Mouse (Mus musculus): Measurements from ENCODE around the gene Cbx6. TPM values are rescaled to one million over a fixed set of nuclear protein-coding genes. Genes with fewer than 3 reads are reported as not detected.
A peak's percentile ranks its signal among the peaks of the same experiment; 100 is the strongest.

Cbx6 gene
- polyA plus RNA-seq, 1 experiment from 2014 or later, result 68.0 TPM

GRCm38 (mm10) chr15:79774117-79775027 is 60.1 kb downstream of the Cbx6 start:
- H3K36me3 ChIP-seq, result no peaks in the 10 kb centered on the region
- H3K9me3 ChIP-seq, result no peaks in the 10 kb centered on the region
- peak; percentile 98 for ATAC-seq (ENCODE audit: insufficient read depth, low FRiP score, low read depth)
- H3K4me3 ChIP-seq (replicated peaks), result peak overlapping the region; percentile 66
- H3K27ac ChIP-seq, result peak overlapping the region; percentile 52
- H3K9ac ChIP-seq, result peak overlapping the region; percentile 54
- WGBS, result under 1% methylated on average over 50 of the region's 50 CpGs
- H3K4me2 ChIP-seq, result peak overlapping the region; percentile 74
- peaks cover 17% of the 10 kb centered on the region for H3K4me1 ChIP-seq
- no peaks in the 10 kb centered on the region for H3K27me3 ChIP-seq (replicated peaks)

Other genes starting within 250 kb of the Cbx6 start
- gene Dmc1, start 229.6 kb downstream of the Cbx6 start, polyA plus RNA-seq (2015; fragmentation: Nextera tagmentation; extraction: Ambion mirVana), result 2.8 TPM in 2 replicates
- 1.3 and 1.4 TPM in 2 replicates for gene Fam227a, start 175.7 kb downstream of the Cbx6 start, polyA plus RNA-seq (2015; fragmentation: Nextera tagmentation; extraction: Ambion mirVana)
- gene Cby1, start 175.5 kb downstream of the Cbx6 start, polyA plus RNA-seq (2015; fragmentation: Nextera tagmentation; extraction: Ambion mirVana), result 41.4 and 42.2 TPM in 2 replicates
- gene Tomm22, start 163.8 kb downstream of the Cbx6 start, polyA plus RNA-seq (2015; fragmentation: Nextera tagmentation; extraction: Ambion mirVana), result 227 and 254 TPM in 2 replicates
- gene Josd1, start 146.8 kb downstream of the Cbx6 start, polyA plus RNA-seq (2015; fragmentation: Nextera tagmentation; extraction: Ambion mirVana), result 21.2 and 22.0 TPM in 2 replicates
- gene Gtpbp1, start 143.8 kb downstream of the Cbx6 start, polyA plus RNA-seq (2015; fragmentation: Nextera tagmentation; extraction: Ambion mirVana), result 28.2 and 29.3 TPM in 2 replicates
- 4.9 and 5.1 TPM in 2 replicates for gene Sun2, start 92.2 kb downstream of the Cbx6 start, polyA plus RNA-seq (2015; fragmentation: Nextera tagmentation; extraction: Ambion mirVana)
- 44.4 and 50.4 TPM in 2 replicates for gene Dnal4, start 56.8 kb downstream of the Cbx6 start, polyA plus RNA-seq (2015; fragmentation: Nextera tagmentation; extraction: Ambion mirVana)
- gene Nptxr, start 29.9 kb downstream of the Cbx6 start, polyA plus RNA-seq (2015; fragmentation: Nextera tagmentation; extraction: Ambion mirVana), result 4.5 and 4.8 TPM in 2 replicates
- not detected in 2 replicates for gene Npcd, start 451 bp downstream of the Cbx6 start, polyA plus RNA-seq (2015; fragmentation: Nextera tagmentation; extraction: Ambion mirVana)
- gene Apobec3, start 57.0 kb upstream of the Cbx6 start, polyA plus RNA-seq (2015; fragmentation: Nextera tagmentation; extraction: Ambion mirVana), result 22.4 and 26.5 TPM in 2 replicates
- 4.9 and 5.6 TPM in 2 replicates for gene Cbx7, start 136.4 kb upstream of the Cbx6 start, polyA plus RNA-seq (2015; fragmentation: Nextera tagmentation; extraction: Ambion mirVana)
- 4.7 and 4.8 TPM in 2 replicates for gene Pdgfb, start 180.3 kb upstream of the Cbx6 start, polyA plus RNA-seq (2015; fragmentation: Nextera tagmentation; extraction: Ambion mirVana)

All from stomach, embryonic 15.5 days (tissue).